Mouse (Mus musculus): ENCODE measurements around the gene Psmc1. TPM values are rescaled to one million over a fixed set of nuclear protein-coding genes. Genes with fewer than 3 reads are reported as not detected.

The Psmc1 gene
- total and polyA plus RNA-seq, 2 experiments from 2014 or later = 176 to 298 TPM

GRCm38 (mm10) chr12:100123476-100123875 lies 13.5 kb downstream of the Psmc1 start:
- no peak overlapping the region for H3K27ac ChIP-seq (ENCODE audit: low read depth, low read length)
- TF ChIP-seq CTCF (IDR thresholded peaks at IDR 0.05; ENCODE audit: low read depth) = no peak
- no peak for ATAC-seq
- H3K4me3 ChIP-seq (ENCODE audit: low read depth, low read length) = no peak overlapping the region
- H3K36me3 ChIP-seq (ENCODE audit: insufficient read depth) = peaks cover 88% of the 10 kb centered on the region
- H3K4me1 ChIP-seq (ENCODE audit: insufficient read depth) = no peaks in the 10 kb centered on the region
- no peak overlapping the region for H3K9ac ChIP-seq
- 70% methylated on average over 9 of the region's 9 CpGs for WGBS
- no peak for DNase-seq
- no peak overlapping the region for H3K4me2 ChIP-seq (ENCODE audit: low read depth)
- no peaks in the 10 kb centered on the region for H3K27me3 ChIP-seq (ENCODE audit: insufficient read depth, low read length)
- H3K9me3 ChIP-seq (ENCODE audit: low read length) = no peaks in the 10 kb centered on the region

- no peak for DNase-seq
- 0 out of 2 replicates have a peak, but pooled peaks have one; percentile 13 for ATAC-seq
- peak; percentile 25; the same call in 1 of the 2 replicates for TF ChIP-seq CTCF (IDR thresholded peaks at IDR 0.05; ENCODE audit: low read depth)
- Histone ChIP-seq H3K4me3 (ENCODE audit: low read depth, low read length) (no peak overlapping the region), H3K36me3 (ENCODE audit: insufficient read depth) (peaks cover 88% of the 10 kb centered on the region), H3K4me2 (ENCODE audit: low read depth) (no peak overlapping the region), H3K27ac (ENCODE audit: low read depth, low read length) (no peak overlapping the region), H3K9me3 (ENCODE audit: low read length) (no peaks in the 10 kb centered on the region), H3K9ac (no peak overlapping the region), H3K27me3 (ENCODE audit: insufficient read depth, low read length) (no peaks in the 10 kb centered on the region), H3K4me1 (ENCODE audit: insufficient read depth) (no peaks in the 10 kb centered on the region)
- WGBS = 78% methylated on average over 16 of the region's 16 CpGs
Measured at GRCm38 (mm10) chr12:100124913-100125798, 15.2 kb downstream of the Psmc1 start.

DNA sequence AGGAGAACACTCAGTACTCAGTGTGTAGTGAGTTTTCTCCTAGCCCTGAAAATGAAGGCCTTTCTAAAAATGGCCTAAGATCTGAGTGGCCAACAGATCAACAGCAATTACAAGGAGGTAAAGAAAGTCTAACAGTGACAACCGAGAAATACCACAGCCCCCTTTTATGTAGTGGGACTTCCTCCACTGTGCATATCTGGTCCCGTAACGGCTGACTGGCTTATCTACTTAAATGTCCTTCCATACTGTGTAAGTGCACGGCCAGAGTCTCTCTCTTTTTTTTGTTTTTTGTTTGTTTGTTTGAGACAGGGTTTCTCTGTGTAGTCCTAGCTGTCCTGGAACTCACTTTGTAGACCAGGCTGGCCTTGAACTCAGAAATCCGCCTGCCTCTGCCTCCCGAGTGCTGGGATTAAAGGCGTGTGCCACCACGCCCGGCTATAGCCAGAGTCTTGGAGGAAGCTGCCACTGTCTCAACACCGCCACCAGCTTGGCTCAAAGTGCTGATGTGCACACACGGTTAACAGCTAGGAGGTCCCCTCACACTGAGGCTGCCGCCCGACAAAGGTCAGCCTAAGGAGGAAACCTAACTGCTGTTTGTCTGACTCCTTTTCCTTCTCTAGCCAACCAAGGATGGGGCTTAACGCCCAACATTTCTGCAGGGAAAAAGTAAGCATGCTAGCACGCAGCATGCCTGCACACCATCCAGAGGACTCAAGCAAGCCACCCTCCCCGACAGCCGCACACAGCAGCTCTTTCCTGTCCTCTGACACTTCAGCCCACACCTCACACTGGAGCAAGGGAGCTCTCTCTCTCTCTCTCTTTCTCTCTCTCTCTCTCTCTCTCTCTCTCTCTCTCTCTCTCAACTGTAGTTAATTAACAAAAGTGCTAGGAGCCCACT lies 17.3 kb downstream of the Psmc1 start:
- WGBS = 87% methylated on average over 17 of the region's 17 CpGs
- no peak for TF ChIP-seq CTCF (IDR thresholded peaks at IDR 0.05; ENCODE audit: low read depth)
- Histone ChIP-seq H3K27me3 (ENCODE audit: insufficient read depth, low read length) (no peaks in the 10 kb centered on the region), H3K27ac (ENCODE audit: low read depth, low read length) (no peak overlapping the region), H3K9ac (no peak overlapping the region), H3K9me3 (ENCODE audit: low read length) (no peaks in the 10 kb centered on the region), H3K4me3 (ENCODE audit: low read depth, low read length) (no peak overlapping the region), H3K36me3 (ENCODE audit: insufficient read depth) (peaks cover 80% of the 10 kb centered on the region), H3K4me1 (ENCODE audit: insufficient read depth) (no peaks in the 10 kb centered on the region), H3K4me2 (ENCODE audit: low read depth) (no peak overlapping the region)
- no peak for DNase-seq
- ATAC-seq = no peak

GRCm38 (mm10) chr12:100127866-100128480 lies 18.0 kb downstream of the Psmc1 start:
- Histone ChIP-seq H3K27me3 (ENCODE audit: insufficient read depth, low read length) (no peaks in the 10 kb centered on the region), H3K9ac (no peak overlapping the region), H3K4me1 (ENCODE audit: insufficient read depth) (no peaks in the 10 kb centered on the region), H3K27ac (ENCODE audit: low read depth, low read length) (no peak overlapping the region), H3K4me3 (ENCODE audit: low read depth, low read length) (no peak overlapping the region), H3K9me3 (ENCODE audit: low read length) (no peaks in the 10 kb centered on the region), H3K36me3 (ENCODE audit: insufficient read depth) (peaks cover 74% of the 10 kb centered on the region), H3K4me2 (ENCODE audit: low read depth) (no peak overlapping the region)
- TF ChIP-seq CTCF (IDR thresholded peaks at IDR 0.05; ENCODE audit: low read depth) = no peak
- DNase-seq = no peak
- no peak for ATAC-seq
- WGBS = 75% methylated on average over 8 of the region's 8 CpGs

GRCm38 (mm10) chr12:100128522-100128921 lies 18.6 kb downstream of the Psmc1 start:
- DNase-seq = no peak
- H3K4me3 ChIP-seq (ENCODE audit: low read depth, low read length) = no peak overlapping the region
- no peak overlapping the region for H3K4me2 ChIP-seq (ENCODE audit: low read depth)
- no peak overlapping the region for H3K9ac ChIP-seq
- no peak overlapping the region for H3K27ac ChIP-seq (ENCODE audit: low read depth, low read length)
- no peaks in the 10 kb centered on the region for H3K27me3 ChIP-seq (ENCODE audit: insufficient read depth, low read length)
- no peaks in the 10 kb centered on the region for H3K9me3 ChIP-seq (ENCODE audit: low read length)
- 87% methylated on average over 6 of the region's 6 CpGs for WGBS
- H3K36me3 ChIP-seq (ENCODE audit: insufficient read depth) = peaks cover 74% of the 10 kb centered on the region
- no peak for TF ChIP-seq CTCF (IDR thresholded peaks at IDR 0.05; ENCODE audit: low read depth)
- no peak for ATAC-seq
- H3K4me1 ChIP-seq (ENCODE audit: insufficient read depth) = no peaks in the 10 kb centered on the region

DNA sequence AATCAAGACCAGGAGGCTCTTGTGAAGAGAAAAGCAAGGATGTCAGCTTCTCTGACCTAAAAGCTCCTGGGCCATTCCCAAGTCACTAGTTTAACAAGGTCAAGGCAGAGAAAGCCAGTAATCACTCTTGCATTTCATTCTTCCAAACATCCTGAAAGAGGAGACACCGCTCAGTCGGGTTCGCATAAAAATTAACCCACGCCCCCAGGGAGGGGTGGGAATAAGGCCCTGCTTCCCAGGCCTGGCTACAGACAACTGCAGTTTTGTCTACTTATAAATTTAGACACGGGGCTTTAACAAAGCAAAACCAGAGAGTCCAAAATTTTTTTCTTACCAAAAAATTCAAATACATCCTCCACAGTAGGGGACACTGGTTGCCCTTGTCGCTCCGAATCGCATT lies 19.0 kb downstream of the Psmc1 start:
- no peaks in the 10 kb centered on the region for H3K4me1 ChIP-seq (ENCODE audit: insufficient read depth)
- 92% methylated on average over 8 of the region's 8 CpGs for WGBS
- H3K4me3 ChIP-seq (ENCODE audit: low read depth, low read length) = no peak overlapping the region
- H3K36me3 ChIP-seq (ENCODE audit: insufficient read depth) = peaks cover 74% of the 10 kb centered on the region
- TF ChIP-seq CTCF (IDR thresholded peaks at IDR 0.05; ENCODE audit: low read depth) = no peak
- H3K27me3 ChIP-seq (ENCODE audit: insufficient read depth, low read length) = no peaks in the 10 kb centered on the region
- H3K9ac ChIP-seq = no peak overlapping the region
- H3K4me2 ChIP-seq (ENCODE audit: low read depth) = no peak overlapping the region
- no peaks in the 10 kb centered on the region for H3K9me3 ChIP-seq (ENCODE audit: low read length)
- ATAC-seq (no peak), DNase-seq (no peak)
- no peak overlapping the region for H3K27ac ChIP-seq (ENCODE audit: low read depth, low read length)
